Mouse (Mus musculus): Measurements from ENCODE around the gene Bcas1. TPM values are rescaled to one million over a fixed set of nuclear protein-coding genes. Genes with fewer than 3 reads are reported as not detected.

Gene Bcas1
- total and polyA plus RNA-seq, 2 experiments, result 0.02 TPM; not detected in 1

DNA sequence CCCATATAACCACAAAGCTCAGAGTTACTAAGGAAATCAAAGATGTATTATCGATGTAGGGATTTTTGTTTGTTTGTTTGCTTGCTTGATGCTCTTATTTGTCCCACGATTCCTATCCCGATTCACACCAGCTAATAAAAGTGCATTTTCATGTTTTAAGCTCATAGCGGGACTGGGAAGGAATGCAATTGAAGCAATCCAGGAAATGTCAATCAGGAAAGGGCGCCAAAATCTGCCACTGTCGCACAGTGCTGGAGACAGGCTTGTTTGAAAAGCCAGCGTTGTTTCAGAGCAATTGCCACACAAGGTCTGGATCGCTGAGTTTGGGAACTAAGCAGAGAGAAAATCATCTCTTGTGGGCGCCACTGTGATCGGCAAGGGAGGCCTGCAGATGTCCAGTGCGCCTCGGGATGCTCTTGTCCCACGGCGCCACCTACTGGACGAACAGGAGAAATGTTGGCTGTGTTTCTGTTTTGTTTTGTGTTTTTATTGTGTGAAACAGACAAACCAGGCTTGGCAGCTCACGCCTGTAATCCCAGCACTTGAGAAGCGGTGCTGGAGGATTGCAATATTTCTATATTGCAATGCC lies 26.3 kb downstream of the Bcas1 start:
- Histone ChIP-seq H3K36me3 (ENCODE audit: control insufficient read depth, insufficient read depth, low read length) (no peaks in the 10 kb centered on the region), H3K9ac (ENCODE audit: low read depth, low read length) (no peak overlapping the region), H3K27me3 (ENCODE audit: control insufficient read depth, insufficient read depth, low read length) (no peaks in the 10 kb centered on the region), H3K4me1 (ENCODE audit: control insufficient read depth, insufficient read depth, low read length) (peaks cover 1% of the 10 kb centered on the region; the same call in 1 of the 2 replicates), H3K79me2 (ENCODE audit: control insufficient read depth, insufficient read depth, low read length) (no peaks in the 10 kb centered on the region), H3K4me3 (ENCODE audit: insufficient read depth, low read depth, low read length) (no peak overlapping the region), H3K27ac (replicated peaks; ENCODE audit: insufficient read depth, low read depth, low read length) (no peak overlapping the region)
- WGBS, result 2% methylated on average over 17 of the region's 17 CpGs
- DNase-seq (ENCODE audit: extremely low read depth, low read depth, low spot score), result peak; percentile 39
- peak; percentile 94 for TF ChIP-seq CTCF (IDR thresholded peaks at IDR 0.05; ENCODE audit: low read depth, low read length)
- TF ChIP-seq POLR2A (IDR thresholded peaks at IDR 0.05; ENCODE audit: extremely low read depth, insufficient read depth, low read length), result no peak

DNA sequence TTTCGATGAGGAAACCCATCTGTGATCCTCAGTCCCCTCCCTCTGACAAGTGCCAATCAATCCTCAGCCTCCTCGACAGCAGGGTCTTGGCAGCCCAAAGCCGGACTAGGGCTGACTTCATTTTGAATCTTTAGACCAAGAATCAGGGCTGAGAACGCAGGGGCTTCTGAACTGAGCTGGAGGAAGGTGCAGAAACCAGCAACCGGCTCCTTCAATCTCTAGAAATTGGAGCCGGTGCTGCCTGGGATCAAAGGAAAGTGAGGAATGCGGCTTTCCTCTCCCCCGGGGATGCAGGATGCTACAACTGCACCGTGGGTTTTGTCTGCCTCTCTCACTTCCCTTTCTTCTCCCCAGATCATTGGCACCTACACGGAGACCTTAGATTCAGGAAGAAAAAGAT lies 27.0 kb downstream of the Bcas1 start:
- TF ChIP-seq POLR2A (IDR thresholded peaks at IDR 0.05; ENCODE audit: extremely low read depth, insufficient read depth, low read length), result no peak
- no peak for TF ChIP-seq CTCF (IDR thresholded peaks at IDR 0.05; ENCODE audit: low read depth, low read length)
- H3K36me3 ChIP-seq (ENCODE audit: control insufficient read depth, insufficient read depth, low read length), result no peaks in the 10 kb centered on the region
- H3K27ac ChIP-seq (replicated peaks; ENCODE audit: insufficient read depth, low read depth, low read length), result no peak overlapping the region
- no peaks in the 10 kb centered on the region for H3K27me3 ChIP-seq (ENCODE audit: control insufficient read depth, insufficient read depth, low read length)
- no peak for DNase-seq (ENCODE audit: extremely low read depth, low read depth, low spot score)
- peaks cover 1% of the 10 kb centered on the region; the same call in 1 of the 2 replicates for H3K4me1 ChIP-seq (ENCODE audit: control insufficient read depth, insufficient read depth, low read length)
- WGBS, result 33% methylated on average over 10 of the region's 10 CpGs
- H3K4me3 ChIP-seq (ENCODE audit: insufficient read depth, low read depth, low read length), result no peak overlapping the region
- H3K79me2 ChIP-seq (ENCODE audit: control insufficient read depth, insufficient read depth, low read length), result no peaks in the 10 kb centered on the region
- H3K9ac ChIP-seq (ENCODE audit: low read depth, low read length), result no peak overlapping the region

DNA sequence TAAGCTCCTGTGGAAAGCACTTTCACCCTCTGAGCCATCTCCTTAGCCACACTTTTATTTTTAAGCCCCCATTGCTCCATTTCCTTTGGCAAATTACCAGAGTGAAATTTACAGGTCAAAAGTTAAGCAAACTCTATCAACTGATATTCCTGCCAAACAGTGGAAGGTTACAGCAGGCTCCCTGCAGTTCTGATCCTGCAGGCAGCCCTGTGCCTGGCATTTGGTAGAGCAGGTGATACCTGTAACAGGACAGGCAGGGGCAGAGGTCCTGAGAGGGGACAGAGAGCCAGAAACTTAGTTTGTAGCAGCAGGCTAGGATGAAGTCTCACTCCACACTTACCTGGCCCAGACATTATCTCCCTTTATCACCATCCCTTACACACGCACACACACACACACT lies 35.7 kb downstream of the Bcas1 start:
- no peak overlapping the region for H3K4me3 ChIP-seq (ENCODE audit: insufficient read depth, low read depth, low read length)
- H3K9ac ChIP-seq (ENCODE audit: low read depth, low read length), result no peak overlapping the region
- TF ChIP-seq CTCF (IDR thresholded peaks at IDR 0.05; ENCODE audit: low read depth, low read length) (no peak), POLR2A (IDR thresholded peaks at IDR 0.05; ENCODE audit: extremely low read depth, insufficient read depth, low read length) (no peak)
- H3K27ac ChIP-seq (replicated peaks; ENCODE audit: insufficient read depth, low read depth, low read length), result no peak overlapping the region
- H3K27me3 ChIP-seq (ENCODE audit: control insufficient read depth, insufficient read depth, low read length), result no peaks in the 10 kb centered on the region
- H3K79me2 ChIP-seq (ENCODE audit: control insufficient read depth, insufficient read depth, low read length), result no peaks in the 10 kb centered on the region
- peak; percentile 55 for DNase-seq (ENCODE audit: extremely low read depth, low read depth, low spot score)
- 81% methylated on average over 1 of the region's 1 CpGs for WGBS
- no peaks in the 10 kb centered on the region for H3K36me3 ChIP-seq (ENCODE audit: control insufficient read depth, insufficient read depth, low read length)
- H3K4me1 ChIP-seq (ENCODE audit: control insufficient read depth, insufficient read depth, low read length), result no peaks in the 10 kb centered on the region

DNA sequence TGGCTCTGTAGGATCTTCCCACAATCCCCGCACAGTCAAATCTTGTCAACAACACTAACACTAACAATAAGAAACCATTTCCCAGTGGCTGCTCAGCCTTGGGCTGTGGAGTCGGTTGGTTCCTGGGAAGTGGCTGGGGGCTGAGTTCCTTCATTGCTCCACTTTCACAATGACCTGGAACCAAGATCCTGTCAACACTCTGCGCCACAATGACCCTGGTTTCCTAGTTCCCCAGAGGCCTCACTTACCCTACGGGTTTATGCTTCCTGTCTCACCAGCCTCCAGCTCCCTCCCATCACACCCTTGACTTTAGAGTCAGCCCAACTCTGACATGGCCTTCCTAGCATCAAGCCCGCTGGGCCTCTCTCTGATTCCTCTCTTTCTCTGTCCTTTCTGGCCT lies 39.3 kb downstream of the Bcas1 start:
- DNase-seq (ENCODE audit: extremely low read depth, low read depth, low spot score), result no peak
- 71% methylated on average over 5 of the region's 5 CpGs for WGBS
- Histone ChIP-seq H3K4me3 (ENCODE audit: insufficient read depth, low read depth, low read length) (no peak overlapping the region), H3K9ac (ENCODE audit: low read depth, low read length) (no peak overlapping the region), H3K36me3 (ENCODE audit: control insufficient read depth, insufficient read depth, low read length) (no peaks in the 10 kb centered on the region), H3K4me1 (ENCODE audit: control insufficient read depth, insufficient read depth, low read length) (no peaks in the 10 kb centered on the region), H3K27ac (replicated peaks; ENCODE audit: insufficient read depth, low read depth, low read length) (no peak overlapping the region), H3K27me3 (ENCODE audit: control insufficient read depth, insufficient read depth, low read length) (no peaks in the 10 kb centered on the region), H3K79me2 (ENCODE audit: control insufficient read depth, insufficient read depth, low read length) (no peaks in the 10 kb centered on the region)
- no peak for TF ChIP-seq POLR2A (IDR thresholded peaks at IDR 0.05; ENCODE audit: extremely low read depth, insufficient read depth, low read length)

DNA sequence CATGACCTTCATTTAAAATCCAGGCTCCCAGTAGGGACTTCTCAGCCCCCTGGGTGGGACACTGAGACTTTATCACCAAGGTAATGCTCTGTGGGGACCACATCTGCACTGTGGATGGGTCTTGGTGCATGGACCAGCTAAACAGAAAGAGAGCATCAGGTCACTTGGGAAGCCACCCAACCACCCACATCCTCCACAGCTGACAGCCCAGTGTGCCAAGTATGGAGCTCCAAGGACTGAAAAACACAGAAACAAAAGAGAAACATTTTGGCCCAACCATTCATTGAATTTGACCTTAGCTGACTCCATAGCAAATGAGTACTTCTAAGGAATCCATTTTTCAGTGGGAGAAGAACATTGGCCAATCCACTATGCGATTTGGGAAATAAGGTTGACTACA lies 42.1 kb downstream of the Bcas1 start:
- no peak overlapping the region for H3K27ac ChIP-seq (replicated peaks; ENCODE audit: insufficient read depth, low read depth, low read length)
- no peak overlapping the region for H3K4me3 ChIP-seq (ENCODE audit: insufficient read depth, low read depth, low read length)
- H3K36me3 ChIP-seq (ENCODE audit: control insufficient read depth, insufficient read depth, low read length), result no peaks in the 10 kb centered on the region
- no peaks in the 10 kb centered on the region for H3K4me1 ChIP-seq (ENCODE audit: control insufficient read depth, insufficient read depth, low read length)
- 100% methylated on average over 1 of the region's 1 CpGs for WGBS
- TF ChIP-seq POLR2A (IDR thresholded peaks at IDR 0.05; ENCODE audit: extremely low read depth, insufficient read depth, low read length), result no peak
- TF ChIP-seq CTCF (IDR thresholded peaks at IDR 0.05; ENCODE audit: low read depth, low read length), result no peak
- no peaks in the 10 kb centered on the region for H3K79me2 ChIP-seq (ENCODE audit: control insufficient read depth, insufficient read depth, low read length)
- no peak for DNase-seq (ENCODE audit: extremely low read depth, low read depth, low spot score)
- H3K27me3 ChIP-seq (ENCODE audit: control insufficient read depth, insufficient read depth, low read length), result no peaks in the 10 kb centered on the region
- no peak overlapping the region for H3K9ac ChIP-seq (ENCODE audit: low read depth, low read length)

DNA sequence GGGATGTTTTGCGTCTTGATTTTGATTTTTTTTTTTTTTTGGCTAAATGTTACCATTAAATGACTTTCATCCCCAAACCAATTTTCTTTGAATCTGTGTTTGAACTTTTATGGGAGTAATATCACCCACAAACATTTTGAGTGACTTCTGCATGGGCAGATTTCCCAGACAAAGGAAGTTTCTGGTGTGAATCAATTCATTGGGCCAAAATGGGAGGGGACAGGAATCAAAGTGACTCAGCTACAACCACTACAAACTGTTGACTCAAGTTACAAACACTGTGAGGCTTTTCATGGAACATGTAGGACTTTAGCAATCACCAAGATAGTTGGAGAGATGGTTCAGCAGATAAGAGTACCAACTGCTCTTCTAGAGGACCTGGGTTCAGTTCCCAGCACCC lies 42.9 kb downstream of the Bcas1 start:
- Histone ChIP-seq H3K79me2 (ENCODE audit: control insufficient read depth, insufficient read depth, low read length) (no peaks in the 10 kb centered on the region), H3K4me1 (ENCODE audit: control insufficient read depth, insufficient read depth, low read length) (no peaks in the 10 kb centered on the region), H3K4me3 (ENCODE audit: insufficient read depth, low read depth, low read length) (no peak overlapping the region), H3K27me3 (ENCODE audit: control insufficient read depth, insufficient read depth, low read length) (no peaks in the 10 kb centered on the region), H3K9ac (ENCODE audit: low read depth, low read length) (no peak overlapping the region), H3K36me3 (ENCODE audit: control insufficient read depth, insufficient read depth, low read length) (no peaks in the 10 kb centered on the region), H3K27ac (replicated peaks; ENCODE audit: insufficient read depth, low read depth, low read length) (no peak overlapping the region)
- peak; percentile 18 for DNase-seq (ENCODE audit: extremely low read depth, low read depth, low spot score)
- TF ChIP-seq CTCF (IDR thresholded peaks at IDR 0.05; ENCODE audit: low read depth, low read length), result no peak
- no peak for TF ChIP-seq POLR2A (IDR thresholded peaks at IDR 0.05; ENCODE audit: extremely low read depth, insufficient read depth, low read length)
- 85% methylated on average over 1 of the region's 1 CpGs for WGBS
